In genomic region chr1:161991846-161992245, GRCm38 (mm10) we compare ENCODE assay signal across 36 mouse cellular contexts. TPM values are rescaled to one million over a fixed set of nuclear protein-coding genes. Genes with fewer than 3 reads are reported as not detected.
"Had no signal": no experiment of that assay in that cellular context is flagged by ENCODE, and none has a peak within 500 bp of the region (broad histone marks: within the 10 kb centered on the region; RNA-seq: fewer than 3 reads in every experiment).

No protein-coding gene starts in this region.

- H3K4me1 ChIP-seq: heart, embryonic 13.5 days; heart, embryonic 15.5 days; intestine, embryonic 15.5 days; liver, embryonic 12.5 days had no signal

- H3K9me3 ChIP-seq: heart, embryonic 10.5 days; heart, embryonic 13.5 days; heart, embryonic 15.5 days; intestine, embryonic 15.5 days; kidney, embryonic 15.5 days; limb, embryonic 13.5 days; limb, embryonic 15.5 days; liver, embryonic 12.5 days had no signal

- ATAC-seq: hindbrain, embryonic 16.5 days; inflammation-experienced regulatory T-cells, adult 6 months; intestine, embryonic 15.5 days; intestine, postnatal 0 days; liver, embryonic 12.5 days had no signal

- H3K36me3 ChIP-seq: heart, embryonic 10.5 days; heart, embryonic 13.5 days; heart, embryonic 15.5 days; intestine, embryonic 15.5 days; kidney, embryonic 15.5 days; limb, embryonic 13.5 days; limb, embryonic 15.5 days; liver, embryonic 12.5 days had no signal

- H3K4me3 ChIP-seq: heart, embryonic 10.5 days; heart, embryonic 13.5 days; heart, embryonic 15.5 days; intestine, embryonic 15.5 days; kidney, embryonic 15.5 days; layer of hippocampus, adult 2 months; left cerebral cortex, adult 2 months; limb, embryonic 13.5 days; limb, embryonic 15.5 days; liver, embryonic 12.5 days had no signal

- DNase-seq: gastrocnemius, postnatal 14 days; gastrocnemius, postnatal 36 days; heart, adult 18-20 months; heart, postnatal 14 days; heart, postnatal 36 days; kidney, adult 18-20 months; kidney, adult 8-10 months; kidney, postnatal 10 days; kidney, postnatal 25 days; kidney, postnatal 4 days had no signal

- H3K9ac ChIP-seq: heart, embryonic 13.5 days; heart, embryonic 15.5 days; hindbrain, embryonic 14.5 days; intestine, embryonic 15.5 days; kidney, embryonic 15.5 days; limb, embryonic 13.5 days; limb, embryonic 15.5 days; liver, embryonic 12.5 days; liver, embryonic 14.5 days had no signal

- H3K27ac ChIP-seq: heart, embryonic 10.5 days; heart, embryonic 13.5 days; heart, embryonic 15.5 days; hindbrain, embryonic 14.5 days; intestine, embryonic 15.5 days; layer of hippocampus, adult 2 months; left cerebral cortex, adult 2 months; limb, embryonic 15.5 days; liver, embryonic 12.5 days; liver, embryonic 14.5 days had no signal

- H3K4me2 ChIP-seq: heart, embryonic 13.5 days; heart, embryonic 15.5 days; hindbrain, embryonic 14.5 days; intestine, embryonic 15.5 days; kidney, embryonic 15.5 days; limb, embryonic 13.5 days; limb, embryonic 15.5 days; liver, embryonic 12.5 days had no signal

- H3K27me3 ChIP-seq: heart, embryonic 13.5 days; heart, embryonic 15.5 days; intestine, embryonic 15.5 days; kidney, embryonic 15.5 days; limb, embryonic 13.5 days; limb, embryonic 15.5 days; liver, embryonic 12.5 days had no signal

RNA-seq across cellular contexts. Expression of gene 4930558K02Rik, which starts 12.4 kb away (rescaled TPM):
- total RNA-seq: gastrocnemius, adult 18-20 months; gastrocnemius, adult 8-10 months; gastrocnemius, postnatal 14 days; gastrocnemius, postnatal 36 days; heart, adult 18-20 months; heart, adult 8-10 months; heart, postnatal 14 days; heart, postnatal 36 days; hematopoietic stem cell, adult 5-6 weeks; layer of hippocampus, adult 2 months; layer of hippocampus, postnatal 25 days; left cerebral cortex, adult 2 months; left cerebral cortex, postnatal 14 days; left cerebral cortex, postnatal 36 days; liver, adult 2 months had no signal
- polyA plus RNA-seq: gonadal fat pad, adult 2 months; heart, embryonic 10.5 days; heart, embryonic 13.5 days; heart, embryonic 15.5 days; heart, postnatal 0 days; hindbrain, embryonic 11.5 days; inflammation-experienced regulatory T-cells, adult 6 months; intestine, embryonic 15.5 days; intestine, postnatal 0 days; kidney, embryonic 15.5 days; limb, embryonic 13.5 days; limb, embryonic 15.5 days; liver, adult 2 months; liver, embryonic 12.5 days; liver, embryonic 14.5 days had no signal
